12 mouse cellular contexts compared by ENCODE assay signal in genomic region chr17:86039741-86040140, GRCm38 (mm10).
"Had no signal": no experiment of that assay in that cellular context is flagged by ENCODE, and none has a peak within 500 bp of the region (broad histone marks: within the 10 kb centered on the region; RNA-seq: fewer than 3 reads in every experiment).

No protein-coding gene starts in this region.

- H3K4me3 ChIP-seq: left cerebral cortex, adult 2 months; liver, embryonic 12.5 days; lung, embryonic 15.5 days; midbrain, embryonic 13.5 days; neural tube, embryonic 15.5 days; stomach, embryonic 15.5 days had no signal

- DNase-seq: kidney, adult 18-20 months; kidney, postnatal 10 days; lung, postnatal 14 days; right cerebral cortex, postnatal 4 days; thymus, adult 2 months; thymus, postnatal 25 days had no signal

- H3K36me3 ChIP-seq: liver, embryonic 12.5 days; lung, embryonic 15.5 days; midbrain, embryonic 13.5 days; neural tube, embryonic 15.5 days; stomach, embryonic 15.5 days had no signal

- H3K27me3 ChIP-seq: liver, embryonic 12.5 days; lung, embryonic 15.5 days; midbrain, embryonic 13.5 days; neural tube, embryonic 15.5 days; stomach, embryonic 15.5 days had no signal

- H3K27ac ChIP-seq: left cerebral cortex, adult 2 months; liver, embryonic 12.5 days; lung, embryonic 15.5 days; midbrain, embryonic 13.5 days; neural tube, embryonic 15.5 days; stomach, embryonic 15.5 days had no signal

- H3K4me1 ChIP-seq: liver, embryonic 12.5 days; midbrain, embryonic 13.5 days had no signal

- H3K9me3 ChIP-seq: liver, embryonic 12.5 days; lung, embryonic 15.5 days; midbrain, embryonic 13.5 days; neural tube, embryonic 15.5 days; stomach, embryonic 15.5 days had no signal

- ATAC-seq: liver, embryonic 12.5 days; midbrain, embryonic 13.5 days had no signal

- H3K9ac ChIP-seq: liver, embryonic 12.5 days; lung, embryonic 15.5 days; midbrain, embryonic 13.5 days; neural tube, embryonic 15.5 days; stomach, embryonic 15.5 days had no signal

- H3K4me2 ChIP-seq: liver, embryonic 12.5 days; lung, embryonic 15.5 days; midbrain, embryonic 13.5 days; neural tube, embryonic 15.5 days; stomach, embryonic 15.5 days had no signal
